In genomic region chr16:91169829-91170228, GRCm38 (mm10) we compare ENCODE assay signal across 9 mouse cellular contexts. TPM values are rescaled to one million over a fixed set of nuclear protein-coding genes. Genes with fewer than 3 reads are reported as not detected.
A peak's percentile ranks its signal among the peaks of the same experiment; 100 is the strongest.
DNase-seq lines count a peak whose midpoint lies in the region; ATAC-seq lines count a peak whose summit lies in the region.
"Had no signal": no experiment of that assay in that cellular context is flagged by ENCODE, and none has a peak within 500 bp of the region (broad histone marks: within the 10 kb centered on the region; RNA-seq: fewer than 3 reads in every experiment).

No protein-coding gene starts in this region.

- DNase-seq in ZHBTc4 (ENCODE audit: low read depth, low spot score) (peak; percentile 15), adipocyte (ENCODE audit: low spot score) (no peak), MN1 (ENCODE audit: low spot score) (no peak)
- no peak for DNase-seq in cerebellum, adult 11-12 months
- DNase-seq in T-cell, adult 2 months (ENCODE audit: low spot score), result no peak

- H3K9me3 ChIP-seq in embryonic facial prominence, embryonic 15.5 days (replicated peaks), result no peaks in the 10 kb centered on the region
- H3K9me3 ChIP-seq in hindbrain, embryonic 16.5 days (ENCODE audit: control insufficient read depth, low read length), result no peaks in the 10 kb centered on the region
- H3K9me3 ChIP-seq in megakaryocyte, embryonic 14.5 days, result no peaks in the 10 kb centered on the region

- H3K36me3 ChIP-seq in embryonic facial prominence, embryonic 15.5 days, result no peaks in the 10 kb centered on the region
- H3K36me3 ChIP-seq in hindbrain, embryonic 16.5 days (ENCODE audit: control insufficient read depth, insufficient read depth, low read length), result no peaks in the 10 kb centered on the region
- no peaks in the 10 kb centered on the region for H3K36me3 ChIP-seq in megakaryocyte, embryonic 14.5 days (replicated peaks; ENCODE audit: low read length)

- peaks cover 15% of the 10 kb centered on the region for H3K4me1 ChIP-seq in embryonic facial prominence, embryonic 15.5 days
- H3K4me1 ChIP-seq in hindbrain, embryonic 16.5 days (ENCODE audit: control insufficient read depth, insufficient read depth, low read depth, low read length), result peaks cover 12% of the 10 kb centered on the region
- H3K4me1 ChIP-seq in megakaryocyte, embryonic 14.5 days, result peaks cover 22% of the 10 kb centered on the region

- H3K27me3 ChIP-seq in embryonic facial prominence, embryonic 15.5 days, result peaks cover 50% of the 10 kb centered on the region
- H3K27me3 ChIP-seq in hindbrain, embryonic 16.5 days (replicated peaks; ENCODE audit: control insufficient read depth, insufficient read depth, low read length), result peaks cover 33% of the 10 kb centered on the region
- H3K27me3 ChIP-seq in megakaryocyte, embryonic 14.5 days (replicated peaks), result peaks cover 44% of the 10 kb centered on the region

- no peak for ATAC-seq in embryonic facial prominence, embryonic 15.5 days (ENCODE audit: insufficient number of reproducible peaks, low FRiP score, low TSS enrichment, low read depth)
- 0 out of 2 replicates have a peak, but pooled peaks have one; percentile 45 for ATAC-seq in hindbrain, embryonic 16.5 days

- no peak overlapping the region for H3K9ac ChIP-seq in embryonic facial prominence, embryonic 15.5 days
- no peak overlapping the region for H3K9ac ChIP-seq in hindbrain, embryonic 16.5 days (ENCODE audit: low read depth, low read length)

- H3K4me3 ChIP-seq in embryonic facial prominence, embryonic 15.5 days (replicated peaks), result peak overlapping the region; percentile 19; the same call in 1 of the 2 replicates
- peak overlapping the region; percentile 0; the same call in 1 of the 2 replicates for H3K4me3 ChIP-seq in hindbrain, embryonic 16.5 days (ENCODE audit: low read length)
- peak overlapping the region; percentile 87 for H3K4me3 ChIP-seq in megakaryocyte, embryonic 14.5 days (replicated peaks)

- WGBS in embryonic facial prominence, embryonic 15.5 days, result 5% methylated on average over 16 of the region's 16 CpGs
- WGBS in hindbrain, embryonic 16.5 days, result 0% methylated on average over 16 of the region's 16 CpGs

- peak overlapping the region; percentile 28 for H3K4me2 ChIP-seq in embryonic facial prominence, embryonic 15.5 days (replicated peaks)
- peak overlapping the region; percentile 48 for H3K4me2 ChIP-seq in hindbrain, embryonic 16.5 days (ENCODE audit: low read length)

- H3K27ac ChIP-seq in embryonic facial prominence, embryonic 15.5 days (replicated peaks), result no peak overlapping the region
- no peak overlapping the region for H3K27ac ChIP-seq in hindbrain, embryonic 16.5 days (ENCODE audit: low read depth, low read length)
- H3K27ac ChIP-seq: macrophage had no signal

RNA-seq across cellular contexts. Expression of gene Olig2, which starts 55.4 kb away (rescaled TPM):
- polyA plus RNA-seq in embryonic facial prominence, embryonic 15.5 days (2015; fragmentation: Nextera tagmentation; extraction: Ambion mirVana), result 1.4 and 3.2 TPM in 2 replicates
- polyA plus RNA-seq in hindbrain, embryonic 16.5 days (2015; fragmentation: Nextera tagmentation; extraction: Ambion mirVana), result 6.1 and 11.4 TPM in 2 replicates
- not detected in 2 replicates for polyA plus RNA-seq in megakaryocyte, embryonic 14.5 days (2012; ENCODE audit: insufficient read depth, low replicate concordance)
- polyA plus RNA-seq: macrophage had no signal

Comparison
In these comparisons a context has a peak if more than half of its experiments do, and no peak if none do; other contexts are left out.
1. H3K4me3 ChIP-seq: peak in every context shown above with its lines; median percentile 87 in megakaryocyte, embryonic 14.5 days; 19 in embryonic facial prominence, embryonic 15.5 days; 0 in hindbrain, embryonic 16.5 days.